ENCODE assay signal across 28 mouse cellular contexts in genomic region chr10:13493978-13494686, GRCm38 (mm10). TPM values are rescaled to one million over a fixed set of nuclear protein-coding genes. Genes with fewer than 3 reads are reported as not detected.
DNase-seq lines count a peak whose midpoint lies in the region; ATAC-seq and TF ChIP-seq lines count a peak whose summit lies in the region.
"Had no signal": no experiment of that assay in that cellular context is flagged by ENCODE, and none has a peak within 500 bp of the region (broad histone marks: within the 10 kb centered on the region; RNA-seq: fewer than 3 reads in every experiment).

No protein-coding gene starts in this region.

- peak; percentile 89 for ATAC-seq in intestine, postnatal 0 days
- no peak for ATAC-seq in forebrain, embryonic 11.5 days (replicated peaks; ENCODE audit: low FRiP score)
- ATAC-seq: forebrain, embryonic 13.5 days; inflammation-experienced regulatory T-cells, adult 6 months; lung, postnatal 0 days; midbrain, embryonic 15.5 days had no signal

- no peak overlapping the region for H3K9ac ChIP-seq in intestine, postnatal 0 days (ENCODE audit: low read depth, low read length)
- H3K9ac ChIP-seq in forebrain, embryonic 11.5 days (ENCODE audit: low read length): no peak overlapping the region
- H3K9ac ChIP-seq: embryonic facial prominence, embryonic 15.5 days; forebrain, embryonic 13.5 days; hindbrain, embryonic 15.5 days; limb, embryonic 15.5 days; liver, embryonic 13.5 days; midbrain, embryonic 15.5 days had no signal

- TF ChIP-seq CTCF in intestine, postnatal 0 days (IDR thresholded peaks at IDR 0.05; ENCODE audit: low read depth): no peak

- WGBS in intestine, postnatal 0 days: 42% methylated on average over 9 of the region's 9 CpGs
- WGBS in forebrain, embryonic 11.5 days: 87% methylated on average over 9 of the region's 9 CpGs

- no peaks in the 10 kb centered on the region for H3K4me1 ChIP-seq in intestine, postnatal 0 days (replicated peaks; ENCODE audit: control insufficient read depth, insufficient read depth, low read length)
- H3K4me1 ChIP-seq in forebrain, embryonic 11.5 days (replicated peaks; ENCODE audit: control insufficient read depth, insufficient read depth, low read length): no peaks in the 10 kb centered on the region
- H3K4me1 ChIP-seq: embryonic facial prominence, embryonic 10.5 days; embryonic facial prominence, embryonic 15.5 days; forebrain, embryonic 13.5 days; hindbrain, embryonic 10.5 days; hindbrain, embryonic 15.5 days; limb, embryonic 15.5 days; liver, embryonic 13.5 days; midbrain, embryonic 15.5 days had no signal

- H3K4me2 ChIP-seq in intestine, postnatal 0 days (replicated peaks; ENCODE audit: low read depth): no peak overlapping the region; the same call in 1 of the 2 replicates
- no peak overlapping the region for H3K4me2 ChIP-seq in forebrain, embryonic 11.5 days (ENCODE audit: low read depth, low read length, severe bottlenecking)
- H3K4me2 ChIP-seq: embryonic facial prominence, embryonic 15.5 days; forebrain, embryonic 13.5 days; hindbrain, embryonic 15.5 days; limb, embryonic 15.5 days; liver, embryonic 13.5 days; midbrain, embryonic 15.5 days had no signal

- H3K4me3 ChIP-seq in intestine, postnatal 0 days (ENCODE audit: low read depth, low read length): no peak overlapping the region
- H3K4me3 ChIP-seq in forebrain, embryonic 11.5 days (ENCODE audit: low read depth, low read length): no peak overlapping the region
- H3K4me3 ChIP-seq: embryonic facial prominence, embryonic 10.5 days; embryonic facial prominence, embryonic 15.5 days; forebrain, embryonic 13.5 days; hindbrain, embryonic 10.5 days; hindbrain, embryonic 15.5 days; limb, embryonic 15.5 days; liver, embryonic 13.5 days; midbrain, embryonic 15.5 days had no signal

- peak; percentile 82 for DNase-seq in kidney, adult 9 months
- DNase-seq in kidney, postnatal 14 days: peak; percentile 63
- no peak for DNase-seq in lung, postnatal 25 days (ENCODE audit: low spot score)
- no peak for DNase-seq in frontal cortex, postnatal 10 days (ENCODE audit: low spot score in 2 of 2)
- no peak for DNase-seq in forebrain, embryonic 11.5 days (ENCODE audit: low spot score)
- DNase-seq: adrenal gland, adult 8-10 months; B cell, adult 2 months; cerebellum, adult 8-10 months; cerebellum, postnatal 25 days; gastrocnemius, postnatal 14 days; heart, postnatal 14 days; left cerebral cortex, postnatal 4 days; liver, embryonic 13.5 days; lung, adult 18-20 months; right cerebral cortex, adult 18-20 months; right cerebral cortex, postnatal 4 days; thymus, adult 2 months; thymus, postnatal 4 days had no signal

- no peaks in the 10 kb centered on the region for H3K9me3 ChIP-seq in intestine, postnatal 0 days (ENCODE audit: control insufficient read depth)
- H3K9me3 ChIP-seq in forebrain, embryonic 11.5 days (ENCODE audit: control insufficient read depth, low read length): no peaks in the 10 kb centered on the region
- H3K9me3 ChIP-seq: embryonic facial prominence, embryonic 10.5 days; embryonic facial prominence, embryonic 15.5 days; forebrain, embryonic 13.5 days; hindbrain, embryonic 10.5 days; hindbrain, embryonic 15.5 days; limb, embryonic 15.5 days; liver, embryonic 13.5 days; midbrain, embryonic 15.5 days had no signal

- H3K27me3 ChIP-seq in intestine, postnatal 0 days (replicated peaks; ENCODE audit: control insufficient read depth, insufficient read depth, low read length): no peaks in the 10 kb centered on the region
- H3K27me3 ChIP-seq in forebrain, embryonic 11.5 days (ENCODE audit: control insufficient read depth, insufficient read depth, low read length): no peaks in the 10 kb centered on the region
- H3K27me3 ChIP-seq: embryonic facial prominence, embryonic 15.5 days; forebrain, embryonic 13.5 days; hindbrain, embryonic 15.5 days; limb, embryonic 15.5 days; liver, embryonic 13.5 days had no signal

- no peak overlapping the region for H3K27ac ChIP-seq in intestine, postnatal 0 days (ENCODE audit: low read depth, low read length)
- no peak overlapping the region for H3K27ac ChIP-seq in forebrain, embryonic 11.5 days (ENCODE audit: low read depth, low read length)
- H3K27ac ChIP-seq: embryonic facial prominence, embryonic 10.5 days; embryonic facial prominence, embryonic 15.5 days; forebrain, embryonic 13.5 days; hindbrain, embryonic 10.5 days; hindbrain, embryonic 15.5 days; limb, embryonic 15.5 days; liver, embryonic 13.5 days; midbrain, embryonic 15.5 days had no signal

- H3K36me3 ChIP-seq in intestine, postnatal 0 days (ENCODE audit: control insufficient read depth, insufficient read depth): no peaks in the 10 kb centered on the region
- H3K36me3 ChIP-seq in forebrain, embryonic 11.5 days (ENCODE audit: control insufficient read depth, insufficient read depth, low read length): no peaks in the 10 kb centered on the region
- H3K36me3 ChIP-seq: embryonic facial prominence, embryonic 10.5 days; embryonic facial prominence, embryonic 15.5 days; hindbrain, embryonic 10.5 days; hindbrain, embryonic 15.5 days; limb, embryonic 15.5 days; liver, embryonic 13.5 days; midbrain, embryonic 15.5 days had no signal

RNA-seq across cellular contexts. Expression of gene Fuca2, which starts 5.2 kb away (rescaled TPM):
- 1,219 and 1,230 TPM in 2 replicates for polyA plus RNA-seq in intestine, postnatal 0 days (2015; fragmentation: Nextera tagmentation; extraction: Ambion mirVana)
- 21.5 and 24.7 TPM in 2 replicates for polyA plus RNA-seq in forebrain, embryonic 11.5 days (2014; fragmentation: Nextera tagmentation; extraction: Ambion mirVana)

RNA-seq across cellular contexts. Expression of gene Phactr2, which starts 19.9 kb away (rescaled TPM):
- 11.3 and 12.3 TPM in 2 replicates for polyA plus RNA-seq in intestine, postnatal 0 days (2015; fragmentation: Nextera tagmentation; extraction: Ambion mirVana)
- polyA plus RNA-seq in forebrain, embryonic 11.5 days (2014; fragmentation: Nextera tagmentation; extraction: Ambion mirVana): 16.7 and 17.7 TPM in 2 replicates

RNA-seq across cellular contexts. Expression of gene Adat2, which starts 58.6 kb away (rescaled TPM):
- 2.5 and 3.2 TPM in 2 replicates for polyA plus RNA-seq in intestine, postnatal 0 days (2015; fragmentation: Nextera tagmentation; extraction: Ambion mirVana)
- polyA plus RNA-seq in forebrain, embryonic 11.5 days (2014; fragmentation: Nextera tagmentation; extraction: Ambion mirVana): 3.4 and 3.7 TPM in 2 replicates

RNA-seq across cellular contexts. Expression of gene Pex3, which starts 58.8 kb away (rescaled TPM):
- 21.5 and 23.8 TPM in 2 replicates for polyA plus RNA-seq in intestine, postnatal 0 days (2015; fragmentation: Nextera tagmentation; extraction: Ambion mirVana)
- polyA plus RNA-seq in forebrain, embryonic 11.5 days (2014; fragmentation: Nextera tagmentation; extraction: Ambion mirVana): 25.0 and 26.3 TPM in 2 replicates

Comparison
In these comparisons a context has a peak if more than half of its experiments do, and no peak if none do; other contexts are left out.
1. DNase-seq: peak in kidney, adult 9 months (single experiment) and kidney, postnatal 14 days (single experiment); none in lung, postnatal 25 days (single experiment), frontal cortex, postnatal 10 days (0 of 2) and forebrain, embryonic 11.5 days (single experiment).
2. RNA of gene Fuca2, which starts 5.2 kb away (polyA plus RNA-seq): 1,219 to 1,230 TPM in intestine, postnatal 0 days; 21.5 to 24.7 TPM in forebrain, embryonic 11.5 days; every median in the first group is over 10 times any median in the second.